Mouse (Mus musculus): ENCODE measurements around the gene Ergic2.

The Ergic2 gene

DNA sequence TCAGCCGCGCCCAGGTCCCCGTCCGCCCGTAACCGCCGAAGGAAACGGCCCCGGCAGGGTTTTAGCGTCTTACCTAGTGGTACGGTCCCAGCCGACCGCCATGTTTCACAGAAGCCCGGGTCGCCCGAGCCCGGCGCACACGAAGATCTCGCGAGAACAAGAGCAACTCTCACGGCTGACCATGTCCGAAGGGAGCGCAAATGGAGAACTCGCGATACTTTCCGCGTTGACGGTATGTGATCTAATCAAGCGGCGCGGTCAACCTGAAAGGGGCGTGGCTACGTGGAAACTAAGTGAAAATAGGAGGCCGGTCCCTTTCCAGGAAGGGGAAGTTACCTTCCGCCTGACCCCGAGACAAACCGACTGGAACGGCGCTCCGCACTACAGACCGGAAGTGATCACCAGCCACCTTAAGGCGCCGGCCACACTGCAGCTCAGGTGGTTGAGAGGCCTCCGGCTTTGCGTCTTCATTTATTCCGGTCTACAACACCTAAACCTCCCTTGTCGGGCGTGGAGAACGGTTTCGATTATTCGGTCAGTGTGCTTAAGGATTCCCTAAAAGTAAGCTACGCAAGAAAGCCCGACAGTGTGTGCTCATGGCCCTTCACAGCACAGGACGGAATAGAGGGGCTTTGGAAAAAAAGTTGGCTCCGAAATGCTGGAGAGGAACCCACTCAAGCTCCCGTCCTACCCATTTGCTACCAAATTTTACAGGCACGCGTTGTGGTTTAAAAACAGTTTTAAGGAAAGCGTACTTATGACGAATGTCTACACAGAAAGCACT is at the start of gene Ergic2:
Gene Ergic2, minus strand, starts transcription at position 478 of the 784 bp plus-strand sequence.
- ATAC-seq (ENCODE audit: low TSS enrichment): peak; percentile 95

DNA sequence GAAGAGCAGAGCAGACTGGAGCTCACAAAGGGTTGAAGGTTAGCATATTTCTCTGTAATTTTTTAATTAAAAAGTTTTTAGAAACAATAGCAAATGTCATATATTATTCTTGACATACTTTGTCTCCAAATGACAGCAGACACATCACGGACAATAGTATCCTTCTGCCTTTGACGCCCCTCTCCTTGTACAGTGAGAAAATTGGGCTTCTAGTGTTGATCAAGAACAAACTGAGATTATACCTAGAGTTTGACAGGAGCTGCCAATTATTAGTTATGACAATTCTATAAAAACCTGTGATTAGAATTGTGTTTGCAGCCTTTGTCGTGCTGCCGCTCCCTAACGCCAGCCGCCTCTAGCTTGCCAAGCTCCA is 48.5 kb upstream of the Ergic2 start:
- no peak for ATAC-seq (ENCODE audit: low TSS enrichment)

DNA sequence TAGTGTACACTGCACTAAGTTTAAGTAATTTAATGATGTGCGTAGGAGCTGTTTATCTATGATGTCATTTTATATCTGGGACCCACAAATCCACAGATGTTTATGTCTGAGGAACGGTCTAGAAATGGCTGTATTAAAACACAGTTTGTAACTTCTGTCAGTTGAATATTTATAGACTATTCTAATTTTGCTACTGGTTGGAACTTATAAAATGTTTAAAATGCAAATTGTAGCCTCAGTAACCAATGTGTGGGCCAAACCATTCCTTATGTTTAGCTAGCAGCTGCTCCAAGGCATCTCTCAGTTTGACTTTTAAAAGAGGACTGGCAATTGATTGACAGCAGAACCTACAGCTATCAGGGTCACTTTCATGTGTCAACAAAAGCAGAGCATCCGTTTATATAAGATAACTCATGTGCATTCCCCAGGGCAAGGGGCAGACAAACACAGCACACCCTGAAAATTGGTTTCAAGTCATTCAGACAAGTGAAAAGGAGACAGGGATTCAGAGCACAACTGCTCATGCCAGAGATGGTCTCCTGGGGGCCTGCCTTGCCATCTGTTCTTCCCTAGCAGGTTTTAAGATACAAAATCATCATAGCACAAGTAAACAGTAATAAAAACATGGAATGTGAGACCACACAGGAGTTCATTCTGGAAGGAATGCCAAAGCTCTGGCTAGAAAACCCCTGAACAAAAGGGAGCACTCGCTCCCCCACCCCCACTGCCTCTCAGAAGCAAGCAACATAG is 48.0 kb upstream of the Ergic2 start:
- peak; percentile 56 for ATAC-seq (ENCODE audit: low TSS enrichment)

DNA sequence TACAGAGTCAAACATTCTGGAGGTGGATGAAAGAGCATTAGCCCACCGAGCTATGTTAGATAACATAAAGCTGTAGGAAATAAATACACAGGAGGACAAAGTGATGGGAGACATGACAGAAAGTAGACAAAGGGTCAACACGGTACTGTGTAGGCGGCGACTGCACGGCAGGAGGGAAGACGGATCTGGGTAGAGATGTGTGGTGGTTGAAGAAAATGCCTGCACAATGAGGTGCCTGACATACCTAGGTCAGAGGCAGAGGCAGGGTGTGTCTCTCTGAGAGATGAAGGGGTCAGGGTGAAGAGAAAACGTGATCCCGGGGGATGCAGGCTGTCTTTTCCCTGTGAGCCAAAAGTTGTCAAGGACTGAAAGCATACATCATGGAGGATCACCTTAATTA is 46.9 kb upstream of the Ergic2 start:
- ATAC-seq (ENCODE audit: low TSS enrichment): no peak

DNA sequence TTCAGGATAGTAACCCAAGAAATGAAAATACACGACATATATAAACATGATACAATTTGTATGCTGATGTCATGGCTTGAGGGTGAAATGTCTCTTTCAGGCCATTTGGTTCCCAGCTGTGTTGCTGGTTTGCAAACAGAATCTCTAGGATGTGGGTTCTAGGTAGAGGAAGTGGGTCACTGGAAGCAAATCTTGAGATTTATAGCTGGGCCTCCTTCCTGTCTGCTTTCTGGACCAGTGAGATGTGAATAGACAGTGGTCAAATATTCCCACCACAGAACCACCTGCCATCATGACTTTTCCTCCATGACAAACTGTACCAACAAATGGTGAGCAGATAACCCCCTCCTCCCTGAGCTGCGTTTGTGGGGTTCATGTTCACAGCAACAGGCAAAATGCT is 45.6 kb upstream of the Ergic2 start:
- no peak for ATAC-seq (ENCODE audit: low TSS enrichment)

DNA sequence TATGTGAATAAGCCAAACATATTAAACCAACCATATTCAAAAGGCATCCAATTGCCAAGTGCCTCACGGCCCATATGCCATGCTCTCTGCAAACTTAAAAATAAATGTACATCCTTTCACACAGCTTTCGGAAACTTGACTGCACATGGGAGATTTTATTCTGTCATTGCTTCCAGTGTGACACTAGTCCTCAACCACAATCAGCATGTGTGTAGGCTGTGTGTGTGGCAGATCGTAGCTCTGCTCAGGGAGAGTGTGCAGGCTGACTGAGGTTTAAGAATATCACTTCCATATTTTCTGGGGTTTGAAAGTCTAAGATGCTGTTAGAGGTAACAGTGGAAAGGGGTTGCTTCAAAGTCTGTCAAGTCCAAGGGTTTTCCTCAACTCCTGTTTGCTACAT is 43.9 kb upstream of the Ergic2 start:
- peak; percentile 84 for ATAC-seq (ENCODE audit: low TSS enrichment)

DNA sequence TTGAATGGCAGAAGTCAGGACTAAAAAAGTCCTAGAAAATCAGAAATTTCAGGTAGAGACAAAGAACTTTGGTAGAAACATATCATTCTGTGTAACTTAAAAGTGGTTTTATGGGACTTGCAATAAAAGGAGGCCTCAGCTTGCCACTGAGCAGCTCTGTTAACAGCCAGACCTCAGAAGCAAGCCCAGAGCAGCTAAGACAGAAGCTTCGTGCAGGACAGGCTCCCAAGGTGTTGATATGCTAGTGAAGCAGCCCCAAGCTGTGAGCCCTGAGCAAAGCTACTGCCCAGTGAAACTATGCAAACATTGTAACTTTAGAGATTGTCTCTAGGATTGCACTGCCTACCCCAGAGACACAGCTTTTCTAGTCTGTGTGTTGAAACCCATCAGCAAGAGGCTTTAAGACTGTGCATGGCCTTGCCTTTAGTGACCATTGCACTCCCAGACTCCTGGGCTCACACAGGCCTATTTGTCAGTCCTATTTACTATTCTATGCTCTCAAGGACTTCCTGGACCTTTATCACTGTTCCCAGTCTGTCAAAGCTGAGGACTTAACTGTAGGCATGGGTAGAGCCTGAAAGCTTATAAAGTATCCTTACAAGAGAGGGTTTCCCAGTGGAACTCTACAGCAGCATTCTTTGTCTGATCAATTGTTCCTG is 43.4 kb upstream of the Ergic2 start:
- ATAC-seq (ENCODE audit: low TSS enrichment): 0 out of 2 replicates have a peak, but pooled peaks have one; percentile 2

DNA sequence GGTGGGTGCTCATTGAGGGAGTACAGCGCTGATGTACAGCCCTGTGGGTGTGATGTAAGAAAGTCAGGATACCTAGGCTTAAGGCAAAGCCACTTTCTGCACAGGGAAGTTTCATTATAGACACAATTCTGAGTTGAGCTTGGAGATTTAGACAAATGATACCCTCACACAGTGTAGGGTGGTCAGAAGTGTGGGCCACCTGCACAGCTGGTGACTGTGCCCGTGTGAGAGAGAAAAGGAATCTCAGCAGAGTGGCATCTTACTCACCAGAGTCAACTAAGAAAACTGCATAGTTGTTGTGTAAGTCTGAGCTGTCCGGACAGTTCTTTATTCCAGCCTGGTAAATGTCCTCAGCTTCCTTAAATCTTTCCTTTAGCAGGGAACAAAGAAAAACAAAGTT is 37.0 kb upstream of the Ergic2 start:
- 0 out of 2 replicates have a peak, but pooled peaks have one; percentile 10 for ATAC-seq (ENCODE audit: low TSS enrichment)

DNA sequence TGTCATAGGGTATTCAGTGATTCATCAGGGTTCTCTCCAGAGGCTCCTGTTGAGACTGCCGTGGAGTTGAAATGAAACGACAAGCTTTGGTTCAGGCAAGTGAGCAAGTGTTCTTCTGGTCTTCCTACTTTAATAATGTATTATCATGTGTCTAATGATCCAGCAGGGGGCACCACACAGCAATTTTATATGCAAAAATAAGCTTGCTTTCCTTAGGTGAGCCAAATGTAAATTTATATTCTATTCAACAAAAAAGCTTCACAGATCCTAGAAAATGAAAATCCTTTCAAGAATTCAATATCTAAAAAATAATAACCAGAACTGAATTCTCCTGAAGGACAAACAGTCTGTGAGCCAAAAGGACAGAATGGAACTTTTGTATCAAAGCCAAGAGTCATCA is 36.5 kb upstream of the Ergic2 start:
- no peak for ATAC-seq (ENCODE audit: low TSS enrichment)

DNA sequence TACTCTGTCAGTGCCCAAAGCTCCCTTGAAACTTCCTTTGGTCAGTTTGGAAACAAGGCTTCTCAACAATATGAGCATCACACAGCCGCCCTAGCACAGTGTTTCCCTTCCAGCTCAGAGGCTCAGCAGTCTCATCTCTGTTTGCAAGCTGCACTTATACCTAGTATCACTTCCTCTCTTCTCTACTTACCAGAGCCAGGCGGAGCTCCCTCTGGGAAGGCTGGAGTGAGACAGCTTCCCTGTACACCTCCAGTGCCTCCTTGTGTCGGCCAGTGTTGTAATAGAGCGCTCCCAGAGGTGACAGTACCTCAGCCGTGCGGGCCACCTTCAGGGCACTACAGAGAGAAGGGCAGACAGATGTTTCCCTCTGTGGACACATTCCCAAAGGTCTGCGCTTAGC is 34.4 kb upstream of the Ergic2 start:
- ATAC-seq (ENCODE audit: low TSS enrichment): no peak

DNA sequence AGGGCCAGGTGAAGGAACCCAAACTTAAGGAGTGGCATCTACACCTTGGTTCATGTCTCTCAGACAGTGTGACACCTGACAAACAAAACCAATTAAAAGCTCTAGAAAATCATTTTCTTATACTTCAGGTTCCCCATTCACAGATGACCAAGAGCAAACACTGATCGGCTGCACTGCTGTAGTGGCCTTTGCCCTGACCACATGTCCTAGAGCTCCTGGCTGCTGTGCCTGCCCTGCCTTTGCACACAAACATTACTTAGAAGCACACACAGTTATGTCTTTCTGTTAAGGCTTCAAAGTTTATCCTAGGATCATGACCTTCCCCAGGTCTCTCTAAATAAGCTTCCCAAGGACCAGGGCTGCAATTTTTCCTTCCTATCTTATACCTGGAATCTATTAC is 32.7 kb upstream of the Ergic2 start:
- ATAC-seq (ENCODE audit: low TSS enrichment): no peak

DNA sequence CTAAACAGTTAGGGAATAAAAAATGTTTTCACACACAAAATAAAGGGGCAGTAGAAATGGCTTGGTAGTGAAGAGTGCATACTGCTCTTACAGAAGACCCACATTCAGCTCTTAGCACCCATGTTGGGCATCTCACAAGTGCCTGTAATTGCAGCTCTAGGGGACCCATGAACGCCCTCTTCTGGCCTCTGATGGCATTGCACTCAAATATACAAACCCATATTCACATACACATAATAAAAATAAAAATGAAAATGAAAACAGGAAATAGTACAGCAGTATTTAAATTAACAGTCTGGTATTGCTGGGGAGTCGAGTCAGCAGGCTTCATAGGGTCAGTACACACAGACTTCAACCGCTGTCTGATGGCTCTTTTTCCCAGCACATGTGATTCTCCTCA is 30.1 kb upstream of the Ergic2 start:
- no peak for ATAC-seq (ENCODE audit: low TSS enrichment)

DNA sequence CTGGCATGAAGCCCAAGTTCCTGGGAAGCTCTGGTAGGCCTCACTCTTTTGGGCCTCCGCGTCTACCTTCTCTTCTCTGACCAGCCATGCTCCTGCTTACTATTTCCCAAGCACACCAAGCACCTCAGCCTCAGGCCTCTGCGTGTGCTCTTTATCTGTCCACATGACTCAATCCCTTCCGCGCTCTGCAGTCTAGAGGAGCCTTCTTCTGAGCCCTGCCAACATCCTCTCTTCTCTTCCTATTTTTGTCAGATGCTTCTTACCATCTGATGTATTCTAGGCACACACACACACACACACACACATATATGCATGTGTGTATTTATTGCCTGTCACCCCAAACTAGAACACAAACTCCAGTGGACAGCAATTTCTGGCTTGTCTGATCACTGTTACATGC is 29.5 kb upstream of the Ergic2 start:
- peak; percentile 68 for ATAC-seq (ENCODE audit: low TSS enrichment)

DNA sequence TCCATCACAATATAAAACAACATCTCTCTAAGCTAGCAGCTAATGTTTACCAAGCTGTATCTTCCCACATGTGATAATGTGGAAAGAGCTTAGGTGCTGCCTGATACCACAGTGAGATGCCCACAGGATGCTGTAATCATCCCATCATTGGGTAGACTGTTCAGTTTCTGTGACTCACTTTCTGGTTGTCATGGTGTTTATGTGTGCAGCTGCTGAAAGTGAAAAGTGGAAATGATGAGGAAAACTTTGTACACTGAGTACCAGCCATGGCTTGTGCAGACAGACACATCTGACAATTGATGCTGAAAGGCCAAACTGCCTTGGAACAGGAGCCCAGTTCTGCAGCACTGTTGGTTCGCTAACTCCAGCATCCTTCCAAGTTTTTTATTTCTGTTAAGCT is 27.1 kb upstream of the Ergic2 start:
- ATAC-seq (ENCODE audit: low TSS enrichment): no peak

DNA sequence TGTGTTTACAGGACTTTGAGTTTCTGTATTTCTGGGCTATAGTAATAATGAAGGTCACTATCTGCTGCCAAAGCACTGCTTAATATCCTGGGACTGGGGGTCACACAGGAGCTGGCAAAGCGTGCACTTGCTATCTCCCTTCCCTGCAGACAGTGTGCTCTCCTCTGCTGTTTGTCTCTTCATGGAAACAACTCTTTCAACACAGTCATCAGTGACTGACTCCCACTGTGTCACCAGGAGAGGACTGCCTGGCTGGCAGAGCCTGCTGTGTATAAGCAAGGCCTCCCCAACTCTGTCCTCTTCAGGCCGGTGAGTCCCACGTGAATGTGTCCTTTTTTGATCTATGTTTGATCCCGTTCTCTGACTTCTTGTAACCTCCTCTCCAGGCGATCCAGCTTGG is 25.3 kb upstream of the Ergic2 start:
- ATAC-seq (ENCODE audit: low TSS enrichment): 0 out of 2 replicates have a peak, but pooled peaks have one; percentile 5

DNA sequence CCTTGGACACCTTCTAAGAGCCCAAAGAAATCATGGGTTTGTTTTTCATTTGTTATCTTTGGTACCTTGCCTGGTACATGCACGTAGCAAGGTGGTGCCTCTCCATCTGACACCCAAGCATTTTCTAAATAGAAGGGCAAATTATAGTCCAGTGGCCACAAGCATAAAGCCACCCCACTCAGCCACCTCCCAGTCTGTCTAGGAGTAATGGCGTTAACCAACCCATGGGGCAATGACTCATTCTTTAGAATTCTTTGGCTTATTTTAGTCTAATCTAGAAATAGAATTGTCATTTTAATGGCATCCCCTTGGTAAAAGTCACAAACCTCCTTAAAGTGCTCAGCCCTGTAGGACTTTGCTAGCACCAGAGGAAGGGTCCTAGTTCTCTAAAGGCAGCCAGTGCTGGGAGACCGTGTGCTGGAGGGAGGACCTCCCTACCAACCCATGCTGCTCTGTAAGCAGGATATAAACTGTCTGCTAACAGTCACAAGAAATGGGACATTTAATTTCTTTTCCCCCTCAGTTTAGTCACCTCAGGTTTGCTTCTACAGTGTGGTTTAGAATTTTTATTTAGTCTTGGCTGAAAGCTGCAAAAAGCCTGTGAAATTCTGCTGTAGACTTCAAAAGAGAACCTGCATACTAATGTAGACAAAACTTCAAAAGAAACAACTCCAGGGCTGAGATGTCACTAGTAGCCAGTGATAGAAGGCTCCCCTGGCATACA is 22.1 kb upstream of the Ergic2 start:
- ATAC-seq (ENCODE audit: low TSS enrichment): peak; percentile 64

DNA sequence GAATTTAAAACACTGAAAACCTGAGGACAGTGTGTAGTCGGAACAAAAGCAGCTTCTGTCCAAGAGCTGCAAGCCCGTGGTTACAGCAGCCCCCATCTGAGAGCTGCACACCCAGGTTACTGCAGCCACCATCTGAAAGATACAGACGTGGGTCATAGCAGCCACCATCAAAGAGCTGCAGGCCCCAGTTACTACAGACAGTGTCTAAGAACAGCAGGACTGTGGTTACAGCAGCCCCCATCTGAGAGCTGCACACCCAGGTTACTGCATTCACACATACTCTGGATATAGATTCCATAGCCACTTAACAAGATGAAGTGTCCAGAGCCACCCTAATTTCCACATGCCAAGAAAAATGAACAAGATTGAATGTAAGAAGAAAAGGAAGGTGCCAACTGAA is 15.4 kb upstream of the Ergic2 start:
- peak; percentile 61 for ATAC-seq (ENCODE audit: low TSS enrichment)

DNA sequence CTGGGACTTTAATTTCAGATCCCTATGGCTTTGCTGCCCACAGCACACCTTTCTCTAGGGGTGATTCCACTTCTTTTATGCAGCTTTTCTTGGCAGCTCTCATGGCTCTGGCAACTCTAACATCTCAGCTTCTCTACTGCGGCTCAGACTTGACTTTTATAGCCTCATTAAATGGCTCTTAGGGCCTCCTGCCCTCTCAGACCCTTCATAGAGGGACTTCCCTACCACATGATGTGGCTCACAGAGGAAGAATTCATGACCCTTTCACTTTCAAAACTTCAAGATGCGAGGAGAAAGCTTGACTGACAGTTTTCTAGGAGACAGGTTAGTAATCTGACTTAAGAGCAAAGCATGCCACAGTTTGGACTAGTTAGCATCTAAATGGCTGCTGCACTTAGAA is 10.5 kb upstream of the Ergic2 start:
- ATAC-seq (ENCODE audit: low TSS enrichment): no peak

DNA sequence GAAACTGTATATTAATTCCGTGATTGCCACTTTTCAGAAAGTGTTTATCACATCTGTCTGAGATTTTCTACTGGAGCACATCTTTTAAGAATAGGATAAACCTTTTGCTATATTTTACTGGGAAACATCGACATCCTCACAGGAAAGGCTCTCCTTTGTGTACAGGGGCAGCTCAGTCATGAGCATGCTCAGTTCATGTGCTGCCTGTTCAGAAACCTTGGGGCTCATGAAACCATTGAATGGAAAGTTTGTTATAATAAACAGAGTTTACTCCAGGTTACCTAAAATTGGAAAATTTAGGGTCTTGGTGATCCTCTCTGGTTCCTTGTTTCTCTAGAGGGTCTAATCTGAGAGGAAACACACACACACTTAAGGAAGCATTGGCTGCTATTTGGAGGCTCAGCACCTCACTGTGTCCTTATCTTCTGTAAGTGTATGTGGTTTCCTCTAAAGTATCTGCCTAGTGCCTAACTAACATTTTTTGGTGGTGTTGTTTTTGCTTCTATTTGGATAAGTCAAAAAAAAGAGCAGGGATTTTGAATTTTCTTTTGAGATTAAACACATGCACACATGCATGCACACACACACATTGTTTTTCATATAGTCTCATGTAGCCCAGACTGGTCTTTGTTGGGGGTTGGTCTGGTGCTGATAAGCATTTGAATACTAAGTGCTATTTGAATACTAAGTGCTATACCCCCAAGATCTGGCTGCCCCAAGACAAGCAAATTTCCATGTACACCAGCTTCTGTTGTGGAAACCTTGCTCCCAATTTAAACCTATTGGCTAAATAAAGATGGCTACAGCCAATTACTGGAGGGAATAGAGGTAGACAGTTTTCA is 6.3 kb upstream of the Ergic2 start:
- no peak for ATAC-seq (ENCODE audit: low TSS enrichment)

DNA sequence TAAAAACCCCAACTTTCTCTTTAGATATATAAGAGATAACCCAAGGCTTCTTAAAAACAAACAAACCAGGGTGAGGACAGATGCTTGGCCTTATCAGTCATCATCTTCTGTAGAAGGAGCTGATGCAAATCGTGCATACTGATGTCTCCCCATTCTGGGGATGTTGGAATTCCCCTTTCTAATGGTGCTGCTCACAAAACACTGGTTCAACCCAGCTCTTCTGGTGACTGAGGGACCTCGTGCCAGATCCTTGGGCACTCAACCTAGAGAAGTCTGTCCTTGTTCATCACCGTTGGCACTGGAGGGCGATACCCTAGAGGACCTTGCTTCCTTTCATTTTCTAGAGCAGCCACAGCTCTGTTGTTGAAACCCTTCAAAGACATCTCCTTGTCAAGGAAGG is 4.6 kb upstream of the Ergic2 start:
- ATAC-seq (ENCODE audit: low TSS enrichment): no peak

DNA sequence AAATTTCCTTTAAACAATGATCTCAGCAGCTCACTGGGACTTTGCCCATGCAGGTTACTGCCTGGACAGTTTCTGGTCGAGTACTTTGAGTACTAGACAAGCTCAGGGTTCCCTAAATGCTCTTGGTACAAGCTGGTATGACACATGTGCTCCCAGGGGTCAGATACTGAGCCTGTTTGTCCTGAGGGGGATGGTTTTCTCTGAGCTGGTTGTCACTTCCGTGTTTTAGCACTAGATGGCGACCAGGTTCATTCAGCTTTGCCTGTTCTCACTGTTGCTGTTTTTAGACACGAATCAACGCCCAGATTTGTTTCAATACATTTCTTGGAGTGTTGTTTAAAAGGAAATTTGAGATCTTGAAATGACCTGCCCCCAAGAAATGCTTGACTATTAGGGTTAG is 2.6 kb upstream of the Ergic2 start:
- ATAC-seq (ENCODE audit: low TSS enrichment): peak; percentile 32; the same call in 1 of the 2 replicates

Measured in frontal cortex, adult (tissue).